Mouse (Mus musculus): ENCODE measurements around the gene Rpl7a. TPM values are rescaled to one million over a fixed set of nuclear protein-coding genes. Genes with fewer than 3 reads are reported as not detected.

The Rpl7a gene
- polyA plus RNA-seq, 1 experiment: 639 TPM

DNA sequence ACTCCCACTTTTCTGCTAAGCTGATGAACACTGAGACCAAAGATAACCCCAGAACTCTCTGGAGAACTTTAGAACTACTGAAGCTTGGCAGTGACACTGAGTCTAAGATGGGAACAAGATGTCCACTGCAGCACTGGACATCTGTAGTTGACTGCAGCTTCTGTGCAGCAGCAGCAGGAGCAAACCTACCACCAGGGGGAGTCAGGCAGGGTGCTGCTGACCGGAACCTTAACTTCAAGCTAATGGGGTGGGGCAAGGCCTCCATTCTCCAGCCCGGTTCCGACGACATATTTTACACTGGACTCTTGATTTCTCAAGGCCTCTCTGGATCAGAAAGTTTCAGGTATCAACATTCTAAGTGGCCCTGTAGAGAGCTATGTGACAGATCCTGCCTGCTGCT is 3.5 kb upstream of the Rpl7a start:
- Histone ChIP-seq H3K27ac (ENCODE audit: insufficient read depth, low read depth, low read length) (no peak overlapping the region), H3K27me3 (ENCODE audit: control insufficient read depth, insufficient read depth, low read length) (no peaks in the 10 kb centered on the region), H3K4me1 (ENCODE audit: control insufficient read depth, insufficient read depth, insufficient read length, low read length) (peaks cover 17% of the 10 kb centered on the region), H3K4me3 (ENCODE audit: low read depth, low read length) (no peak overlapping the region), H3K36me3 (ENCODE audit: control insufficient read depth, insufficient read depth, low read length) (peaks cover 10% of the 10 kb centered on the region)
- WGBS: 17% methylated on average over 4 of the region's 4 CpGs
- no peak for TF ChIP-seq POLR2A (IDR thresholded peaks at IDR 0.05; ENCODE audit: low read depth, low read length)
- peak; percentile 90; the same call in 1 of the 2 replicates for TF ChIP-seq CTCF (IDR thresholded peaks at IDR 0.05; ENCODE audit: extremely low read depth, insufficient read length, insufficient replicate concordance, low read depth, low read length)

DNA sequence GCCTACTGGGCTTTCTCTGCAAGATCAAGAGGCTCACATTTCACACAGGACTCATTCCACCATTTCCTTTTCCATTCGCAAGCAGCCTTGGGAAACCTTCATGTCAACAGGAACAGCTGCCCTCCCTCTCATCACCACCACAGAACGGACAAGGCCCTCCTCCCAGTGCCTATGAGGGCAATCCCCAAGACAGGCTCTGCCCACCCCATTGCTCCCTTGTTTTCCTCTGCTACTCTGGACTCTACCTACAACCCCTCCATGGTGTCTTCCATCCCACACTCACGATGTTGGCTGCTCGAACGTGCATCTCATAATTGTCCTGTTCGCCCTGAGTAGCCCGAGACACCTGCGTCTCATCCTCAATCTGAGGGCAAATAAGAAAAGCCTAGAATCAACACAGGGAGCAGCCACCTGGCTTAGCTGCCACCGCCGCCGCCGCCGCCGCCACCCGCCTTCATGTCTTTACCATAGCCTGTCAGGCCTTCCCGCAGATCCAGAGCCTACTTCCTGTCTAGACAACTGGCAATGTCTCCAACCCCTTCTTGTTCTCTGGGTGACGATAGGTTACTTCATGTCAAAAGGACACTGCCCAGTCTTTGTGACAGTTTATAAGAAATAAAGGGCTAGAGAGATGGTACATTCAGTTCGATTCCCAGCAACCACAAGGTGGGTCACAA is 1.7 kb upstream of the Rpl7a start:
- Histone ChIP-seq H3K27me3 (ENCODE audit: control insufficient read depth, insufficient read depth, low read length) (no peaks in the 10 kb centered on the region), H3K4me1 (ENCODE audit: control insufficient read depth, insufficient read depth, insufficient read length, low read length) (peaks cover 12% of the 10 kb centered on the region), H3K4me3 (ENCODE audit: low read depth, low read length) (peak overlapping the region; percentile 32), H3K36me3 (ENCODE audit: control insufficient read depth, insufficient read depth, low read length) (peaks cover 26% of the 10 kb centered on the region), H3K27ac (ENCODE audit: insufficient read depth, low read depth, low read length) (no peak overlapping the region)
- 35% methylated on average over 18 of the region's 18 CpGs for WGBS
- no peak for TF ChIP-seq POLR2A (IDR thresholded peaks at IDR 0.05; ENCODE audit: low read depth, low read length)
- TF ChIP-seq CTCF (IDR thresholded peaks at IDR 0.05; ENCODE audit: extremely low read depth, insufficient read length, insufficient replicate concordance, low read depth, low read length): no peak

DNA sequence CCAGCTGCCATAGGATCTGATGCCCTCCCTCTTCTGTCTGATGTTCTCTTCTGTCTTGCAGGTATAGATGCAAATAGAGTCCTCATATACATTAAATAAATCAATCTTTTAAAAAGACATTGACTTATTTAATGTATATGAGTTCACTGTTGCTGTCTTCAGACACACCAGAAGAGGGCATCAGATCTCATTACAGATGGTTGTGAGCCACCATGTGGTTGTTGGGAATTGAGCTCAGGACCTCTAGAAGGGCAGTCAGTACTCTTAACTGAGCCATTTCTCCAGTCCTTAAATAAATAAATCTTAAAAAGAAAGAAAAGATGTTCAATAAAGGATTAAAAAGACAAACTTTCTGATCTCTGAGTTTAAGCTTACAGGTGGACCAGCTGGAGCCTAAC is 1.2 kb upstream of the Rpl7a start:
- TF ChIP-seq POLR2A (IDR thresholded peaks at IDR 0.05; ENCODE audit: low read depth, low read length): no peak
- TF ChIP-seq CTCF (IDR thresholded peaks at IDR 0.05; ENCODE audit: extremely low read depth, insufficient read length, insufficient replicate concordance, low read depth, low read length): no peak

GRCm38 (mm10) chr2:26910994-26911765 is 616 bp downstream of the Rpl7a start:
- Histone ChIP-seq H3K36me3 (ENCODE audit: control insufficient read depth, insufficient read depth, low read length) (peaks cover 29% of the 10 kb centered on the region), H3K4me1 (ENCODE audit: control insufficient read depth, insufficient read depth, insufficient read length, low read length) (peaks cover 12% of the 10 kb centered on the region), H3K4me3 (ENCODE audit: low read depth, low read length) (peak overlapping the region; percentile 82), H3K27me3 (ENCODE audit: control insufficient read depth, insufficient read depth, low read length) (no peaks in the 10 kb centered on the region), H3K27ac (ENCODE audit: insufficient read depth, low read depth, low read length) (peak overlapping the region; percentile 69)
- TF ChIP-seq CTCF (IDR thresholded peaks at IDR 0.05; ENCODE audit: extremely low read depth, insufficient read length, insufficient replicate concordance, low read depth, low read length) (no peak), POLR2A (IDR thresholded peaks at IDR 0.05; ENCODE audit: low read depth, low read length) (no peak)
- WGBS: under 1% methylated on average over 37 of the region's 37 CpGs

More for the DNA sequence above, 1.2 kb upstream of the Rpl7a start:
- H3K4me1 ChIP-seq (ENCODE audit: control insufficient read depth, insufficient read depth, insufficient read length, low read length): peaks cover 12% of the 10 kb centered on the region
- H3K27ac ChIP-seq (ENCODE audit: insufficient read depth, low read depth, low read length): no peak overlapping the region
- H3K36me3 ChIP-seq (ENCODE audit: control insufficient read depth, insufficient read depth, low read length): peaks cover 28% of the 10 kb centered on the region
- no peak overlapping the region for H3K4me3 ChIP-seq (ENCODE audit: low read depth, low read length)
- no peaks in the 10 kb centered on the region for H3K27me3 ChIP-seq (ENCODE audit: control insufficient read depth, insufficient read depth, low read length)

DNA sequence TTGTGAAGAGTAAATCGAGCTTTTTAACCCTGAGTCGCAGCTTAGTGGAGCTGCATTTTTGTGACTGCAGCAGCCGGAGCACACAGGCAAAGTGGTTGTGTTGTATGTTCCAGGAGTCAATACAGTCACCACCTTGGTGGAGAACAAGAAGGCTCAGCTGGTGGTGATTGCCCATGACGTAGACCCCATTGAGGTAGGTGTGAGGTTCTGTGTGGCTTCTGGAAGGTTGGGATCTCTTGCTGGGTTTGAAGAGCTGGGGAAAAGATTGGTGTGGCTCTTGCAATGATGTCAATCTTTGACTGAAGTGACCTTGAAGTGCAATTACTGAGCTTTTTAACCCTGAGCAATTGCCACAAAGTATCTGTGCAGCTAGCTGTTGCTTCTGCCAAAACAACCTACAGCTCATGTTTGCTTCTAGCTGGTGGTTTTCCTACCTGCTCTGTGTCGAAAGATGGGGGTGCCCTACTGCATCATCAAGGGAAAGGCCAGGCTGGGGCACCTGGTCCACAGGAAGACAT is 1.7 kb downstream of the Rpl7a start:
- H3K4me1 ChIP-seq (ENCODE audit: control insufficient read depth, insufficient read depth, insufficient read length, low read length): peaks cover 19% of the 10 kb centered on the region
- H3K36me3 ChIP-seq (ENCODE audit: control insufficient read depth, insufficient read depth, low read length): peaks cover 29% of the 10 kb centered on the region
- peak overlapping the region; percentile 82 for H3K4me3 ChIP-seq (ENCODE audit: low read depth, low read length)
- TF ChIP-seq CTCF (IDR thresholded peaks at IDR 0.05; ENCODE audit: extremely low read depth, insufficient read length, insufficient replicate concordance, low read depth, low read length) (no peak), POLR2A (IDR thresholded peaks at IDR 0.05; ENCODE audit: low read depth, low read length) (no peak)
- 45% methylated on average over 5 of the region's 5 CpGs for WGBS
- H3K27me3 ChIP-seq (ENCODE audit: control insufficient read depth, insufficient read depth, low read length): no peaks in the 10 kb centered on the region
- H3K27ac ChIP-seq (ENCODE audit: insufficient read depth, low read depth, low read length): no peak overlapping the region

DNA sequence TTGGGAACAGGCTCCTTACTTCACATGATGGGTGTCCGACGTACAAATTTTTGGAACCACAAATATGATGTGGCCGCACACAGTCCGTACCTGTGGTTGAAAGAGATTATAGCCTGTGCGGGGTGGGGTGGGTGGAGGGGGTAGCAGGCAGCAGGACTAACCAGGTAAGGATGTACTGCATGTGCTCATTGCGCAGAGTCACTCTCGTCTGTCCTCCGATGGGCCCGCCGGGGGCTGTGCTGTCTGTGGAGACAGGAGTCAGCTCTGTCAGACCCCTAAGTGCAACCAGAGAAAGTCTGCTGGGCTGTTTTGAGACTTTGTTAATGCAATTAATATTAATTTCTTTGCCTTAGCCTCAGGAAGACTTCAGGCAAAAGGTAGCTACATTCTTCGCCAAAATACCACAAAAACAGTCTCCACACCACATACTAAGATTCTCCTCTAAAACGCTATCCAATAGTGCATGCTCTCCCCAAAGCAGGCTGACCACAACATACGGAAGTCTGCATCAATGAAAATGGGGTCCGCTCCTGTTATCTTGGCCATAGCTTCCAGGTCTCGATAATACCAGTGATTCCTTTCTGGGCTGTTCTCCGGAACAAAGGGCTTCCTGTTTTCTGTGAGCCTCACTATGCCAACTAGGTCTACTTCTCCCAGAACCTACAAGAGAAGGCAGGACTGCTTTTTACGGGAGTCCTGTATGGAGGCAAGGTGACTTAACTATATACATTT is 3.0 kb downstream of the Rpl7a start:
- 77% methylated on average over 17 of the region's 17 CpGs for WGBS

More for the DNA sequence above, 3.0 kb downstream of the Rpl7a start:
- no peaks in the 10 kb centered on the region for H3K27me3 ChIP-seq (ENCODE audit: control insufficient read depth, insufficient read depth, low read length)
- peaks cover 24% of the 10 kb centered on the region for H3K4me1 ChIP-seq (ENCODE audit: control insufficient read depth, insufficient read depth, insufficient read length, low read length)
- H3K27ac ChIP-seq (ENCODE audit: insufficient read depth, low read depth, low read length): no peak overlapping the region
- H3K36me3 ChIP-seq (ENCODE audit: control insufficient read depth, insufficient read depth, low read length): peaks cover 26% of the 10 kb centered on the region
- H3K4me3 ChIP-seq (ENCODE audit: low read depth, low read length): no peak overlapping the region
- TF ChIP-seq POLR2A (IDR thresholded peaks at IDR 0.05; ENCODE audit: low read depth, low read length): no peak
- no peak for TF ChIP-seq CTCF (IDR thresholded peaks at IDR 0.05; ENCODE audit: extremely low read depth, insufficient read length, insufficient replicate concordance, low read depth, low read length)

Data from small intestine, adult 2 months (tissue).